Mouse (Mus musculus): ENCODE data around the gene Gm10392. TPM values are rescaled to one million over a fixed set of nuclear protein-coding genes. Genes with fewer than 3 reads are reported as not detected.
"Not testable (repeated sequence)": the region's sequence is repeated elsewhere in the genome, so short reads cannot be mapped to it uniquely, and the experiment has no call there.

Gm10392 gene
- total RNA-seq (2015): not detected in 2 replicates
- total RNA-seq (2017): 0.51 and 1.8 TPM in 2 replicates

GRCm38 (mm10) chr11:77519043-77519442, at the start of gene Gm10392:
TSS of gene Gm10392 (minus strand) at chr11:77519198.
- ATAC-seq (ENCODE audit: poor library complexity, severe bottlenecking): peak; percentile 53

GRCm38 (mm10) chr11:77545261-77545660, 26.3 kb upstream of the Gm10392 start:
- ATAC-seq (ENCODE audit: poor library complexity, severe bottlenecking): no peak

DNA sequence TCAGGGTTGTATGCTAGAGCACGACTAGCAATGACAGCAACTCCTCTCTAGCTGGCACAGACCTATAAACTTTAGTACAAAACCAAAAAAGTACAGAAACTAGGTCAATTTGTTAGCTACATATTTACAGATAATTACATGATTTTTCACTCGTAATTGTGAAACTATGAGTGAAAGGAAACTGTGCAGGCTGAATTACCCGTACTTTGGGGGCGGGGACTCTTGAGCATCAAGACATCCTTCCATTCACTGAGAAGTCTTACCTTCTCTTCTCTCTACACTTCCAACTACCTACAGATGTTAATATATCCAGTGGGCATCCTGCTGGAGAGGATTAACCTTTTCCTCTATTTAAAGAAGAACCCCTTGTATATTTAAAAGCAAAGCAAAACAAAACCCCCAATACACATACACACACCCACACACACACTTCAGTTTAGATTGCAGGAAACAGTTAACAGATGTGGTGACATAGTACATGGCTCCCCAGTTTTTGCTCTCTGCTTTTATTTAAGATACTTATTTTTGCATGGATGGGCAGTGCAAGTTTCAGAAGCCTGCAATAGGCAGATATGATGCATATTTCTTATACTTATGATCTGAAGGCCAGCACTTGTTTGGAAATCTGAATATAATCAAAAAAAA, 13.3 kb upstream of the Gm10392 start:
- ATAC-seq (ENCODE audit: poor library complexity, severe bottlenecking): no peak

- no peak for ATAC-seq (ENCODE audit: poor library complexity, severe bottlenecking)
Measured at GRCm38 (mm10) chr11:77530862-77531261, 11.9 kb upstream of the Gm10392 start.

DNA sequence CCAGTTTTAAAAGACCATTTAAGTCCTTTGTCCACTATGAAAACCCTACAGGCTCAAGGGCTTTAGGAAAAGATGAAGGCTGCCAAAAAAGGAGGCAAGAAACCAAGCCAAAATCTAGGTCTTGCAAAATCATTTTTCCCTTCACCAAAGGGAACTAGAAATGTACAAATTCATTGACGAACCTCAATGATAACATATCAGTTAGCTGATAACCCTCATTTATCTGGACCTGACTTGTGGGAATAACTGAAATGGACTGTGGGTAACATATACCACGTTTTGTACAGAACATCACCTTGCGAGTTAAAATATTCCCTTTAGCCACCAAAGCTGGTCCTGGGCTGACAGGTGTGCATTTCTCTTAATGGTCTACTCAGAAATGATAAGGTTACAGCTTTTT, 10.6 kb upstream of the Gm10392 start:
- ATAC-seq (ENCODE audit: poor library complexity, severe bottlenecking): no peak

GRCm38 (mm10) chr11:77528420-77528819, 9.4 kb upstream of the Gm10392 start:
- not testable (repeated sequence) for ATAC-seq (ENCODE audit: poor library complexity, severe bottlenecking)

DNA sequence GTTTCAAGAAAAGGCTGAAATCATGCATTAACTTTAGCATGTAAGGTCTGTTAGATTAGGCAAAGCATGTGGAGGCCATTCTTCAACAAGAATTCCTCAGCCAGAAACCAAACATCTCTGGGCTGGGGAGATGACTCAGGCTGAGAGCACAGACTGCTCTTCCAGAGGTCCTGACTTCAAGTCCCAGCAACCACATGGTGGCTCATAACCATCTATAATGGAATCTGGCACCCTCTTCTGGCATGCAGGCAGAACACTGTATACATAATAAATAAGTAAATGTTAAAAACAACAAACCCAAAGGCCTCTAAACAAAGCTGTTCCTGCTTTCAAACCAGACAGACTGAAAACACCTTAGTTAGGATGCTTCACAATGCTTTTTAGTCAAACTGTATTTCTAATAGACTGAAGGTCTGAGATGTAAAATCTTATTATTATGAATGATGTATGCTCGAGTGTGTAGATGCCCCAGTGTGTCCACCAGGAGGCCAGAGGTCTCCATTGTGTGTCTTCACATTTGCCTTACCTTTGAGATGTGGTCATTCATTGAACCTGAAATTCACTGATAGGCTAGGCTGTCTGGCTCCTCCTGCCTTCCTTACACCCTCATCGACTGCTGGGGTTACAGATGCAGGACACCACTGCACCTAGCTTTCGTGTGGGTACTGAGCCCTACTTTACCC, 6.9 kb upstream of the Gm10392 start:
- ATAC-seq (ENCODE audit: poor library complexity, severe bottlenecking): no peak

- ATAC-seq (ENCODE audit: poor library complexity, severe bottlenecking): peak; percentile 67
Measured at GRCm38 (mm10) chr11:77520601-77521529, 1.9 kb upstream of the Gm10392 start.

DNA sequence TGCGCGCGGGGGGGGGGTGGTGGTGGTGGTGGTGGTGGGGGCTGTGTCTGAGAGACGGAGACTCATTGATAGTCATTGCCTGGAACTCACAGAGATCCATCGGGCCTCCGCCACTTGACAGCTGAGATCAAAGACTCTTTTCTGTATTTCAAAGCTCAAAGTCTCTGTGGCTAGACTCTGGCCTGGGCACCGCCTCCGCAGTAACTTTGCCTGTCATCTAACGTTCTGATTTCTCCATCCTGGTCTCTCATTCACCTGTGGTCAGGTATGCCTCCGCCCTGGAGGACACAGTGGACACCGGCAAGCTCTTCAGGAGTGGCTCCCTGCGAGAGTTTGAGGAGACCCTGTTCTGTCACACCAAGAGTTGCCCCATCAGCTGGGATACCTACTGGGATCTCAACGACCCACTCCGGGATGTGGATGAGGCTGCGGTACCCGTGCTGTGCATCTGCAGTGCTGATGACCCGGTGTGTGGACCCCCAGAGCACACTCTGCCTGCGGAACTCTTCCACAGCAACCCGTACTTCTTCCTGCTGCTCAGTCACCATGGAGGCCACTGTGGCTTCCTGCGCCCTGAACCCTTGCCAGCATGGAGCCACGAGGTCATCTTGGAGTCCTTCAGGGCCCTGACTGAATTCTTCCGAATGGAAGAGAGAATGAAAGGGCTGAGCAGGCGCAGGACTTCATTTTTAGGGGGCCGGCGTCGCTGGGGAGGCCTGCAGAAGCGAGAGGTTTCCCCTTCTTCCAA, 773 bp downstream of the Gm10392 start:
- no peak for ATAC-seq (ENCODE audit: poor library complexity, severe bottlenecking)

DNA sequence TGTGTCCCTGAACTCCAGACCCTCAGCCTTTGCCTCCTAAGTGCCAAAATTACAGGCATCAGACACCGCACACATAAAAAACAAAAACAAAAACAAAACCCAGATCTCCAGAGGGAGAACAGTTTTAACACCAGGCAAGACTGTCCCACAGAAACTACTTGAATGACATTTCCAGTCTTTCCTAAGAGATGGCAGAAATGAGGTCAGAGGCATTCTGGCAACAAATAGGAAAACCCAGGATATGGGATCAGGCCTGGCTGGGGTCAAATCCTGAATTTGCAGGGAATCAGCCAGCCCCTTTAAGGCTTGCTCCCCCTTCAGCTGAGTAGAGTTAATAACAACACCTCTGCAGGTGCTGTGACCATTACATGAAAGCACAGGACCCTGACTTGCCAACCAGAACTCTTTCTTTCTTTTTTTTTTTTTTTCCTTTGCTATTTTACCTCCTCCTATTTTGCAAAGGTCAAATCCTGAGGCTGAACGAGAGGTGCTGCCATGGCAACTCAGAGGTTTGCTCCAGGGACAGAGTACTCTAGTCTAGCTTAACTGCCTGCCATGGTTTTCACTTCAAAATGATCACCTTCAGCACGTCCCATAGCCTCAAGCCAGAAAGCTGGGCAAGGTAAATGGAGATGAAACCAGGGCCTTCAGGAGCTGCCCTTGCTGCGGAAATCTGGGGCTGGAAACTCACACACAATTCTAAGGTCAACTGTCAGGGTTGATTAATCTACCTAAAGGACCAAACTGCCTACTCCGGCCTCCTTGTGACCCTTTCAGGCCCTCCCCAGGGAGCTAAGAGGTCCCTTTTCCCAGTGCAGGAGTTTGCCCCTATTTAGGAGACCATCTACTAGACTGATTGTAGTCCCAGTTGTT, 2.2 kb downstream of the Gm10392 start:
- ATAC-seq (ENCODE audit: poor library complexity, severe bottlenecking): no peak

GRCm38 (mm10) chr11:77515637-77516552, 3.1 kb downstream of the Gm10392 start, which contains the start of gene Trp53i13:
TSS of gene Trp53i13 (minus strand) at chr11:77515980.
- ATAC-seq (ENCODE audit: poor library complexity, severe bottlenecking): 0 out of 2 replicates have a peak, but pooled peaks have one; percentile 1

DNA sequence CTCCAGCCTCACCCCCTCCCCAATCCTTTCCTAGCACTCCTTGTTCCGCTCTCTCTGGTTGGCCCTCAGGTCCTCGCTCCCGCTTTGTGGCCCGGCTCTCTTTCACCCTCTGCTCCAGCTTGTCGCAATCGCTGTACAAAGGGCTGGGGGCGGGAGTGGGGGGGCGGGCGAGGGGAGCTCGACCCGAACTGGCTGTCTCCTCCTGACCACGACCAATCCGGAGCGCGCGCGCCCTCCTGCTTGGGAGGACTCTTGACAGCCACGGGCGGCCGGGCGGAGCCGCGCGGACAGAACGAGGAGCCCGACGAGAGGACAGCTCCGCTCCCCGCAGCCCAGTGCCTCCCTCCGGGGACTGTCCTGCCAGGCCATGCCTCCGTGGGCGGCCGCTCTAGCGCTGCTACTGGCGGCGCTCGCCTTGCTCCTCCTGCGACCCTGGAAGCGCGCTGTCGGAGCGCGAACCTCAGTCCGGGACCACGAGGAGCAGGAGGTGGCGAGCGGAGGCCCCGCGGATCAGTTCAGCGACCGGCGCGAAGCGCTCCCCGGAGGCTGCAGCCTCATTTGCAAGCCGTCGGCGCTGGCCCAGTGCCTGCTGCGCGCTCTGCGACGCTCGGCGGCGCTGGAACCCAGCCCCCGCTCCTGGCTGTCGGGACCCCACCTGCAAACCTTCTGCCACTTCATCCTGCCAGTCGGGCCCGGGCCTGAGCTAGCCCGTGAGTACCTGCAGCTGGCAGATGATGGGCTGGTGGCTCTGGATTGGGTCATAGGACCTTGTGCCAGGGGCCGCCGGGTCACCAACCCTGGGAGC, 4.0 kb downstream of the Gm10392 start, which contains the start of gene Abhd15:
Abhd15 (plus strand) TSS at position 290 of the 805 bp plus-strand sequence.
- peak; percentile 65 for ATAC-seq (ENCODE audit: poor library complexity, severe bottlenecking)

GRCm38 (mm10) chr11:77514281-77514831, 4.6 kb downstream of the Gm10392 start:
- no peak for ATAC-seq (ENCODE audit: poor library complexity, severe bottlenecking)

DNA sequence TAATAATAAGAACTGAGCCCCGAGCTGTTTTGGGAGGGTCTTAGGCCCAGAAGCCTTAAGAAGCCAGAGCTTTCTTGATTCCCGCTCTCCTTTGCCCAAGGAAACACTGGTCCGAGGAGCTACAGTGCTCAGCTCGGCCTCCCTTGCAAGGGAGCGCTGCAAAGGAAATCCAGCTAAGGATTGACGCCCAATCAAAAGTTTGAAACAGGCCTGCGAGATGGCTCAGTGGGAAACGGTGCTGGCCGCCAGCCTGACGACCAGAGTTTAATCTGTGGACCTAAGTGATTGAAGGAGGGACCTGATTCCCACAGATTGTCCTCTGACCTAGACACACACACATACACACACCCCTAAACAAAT, 5.2 kb downstream of the Gm10392 start:
- no peak for ATAC-seq (ENCODE audit: poor library complexity, severe bottlenecking)

GRCm38 (mm10) chr11:77512891-77513810, 5.8 kb downstream of the Gm10392 start:
- peak; percentile 57 for ATAC-seq (ENCODE audit: poor library complexity, severe bottlenecking)

GRCm38 (mm10) chr11:77511336-77511735, 7.7 kb downstream of the Gm10392 start:
- no peak for ATAC-seq (ENCODE audit: poor library complexity, severe bottlenecking)
